Mouse (Mus musculus): Measurements from ENCODE around the gene C530008M17Rik.

Gene C530008M17Rik

GRCm38 (mm10) chr5:76843448-76843847, 187.1 kb downstream of the C530008M17Rik start:
- peak; percentile 71 for DNase-seq

- no peak for DNase-seq
Measured at GRCm38 (mm10) chr5:76843851-76844419, 187.6 kb downstream of the C530008M17Rik start.

GRCm38 (mm10) chr5:76844618-76845186, 188.4 kb downstream of the C530008M17Rik start:
- no peak for DNase-seq

GRCm38 (mm10) chr5:76847106-76847505, 190.8 kb downstream of the C530008M17Rik start:
- DNase-seq, result no peak

GRCm38 (mm10) chr5:76851316-76851715, 195.0 kb downstream of the C530008M17Rik start:
- DNase-seq, result no peak

- DNase-seq, result peak; percentile 80
Measured at GRCm38 (mm10) chr5:76853549-76853948, 197.2 kb downstream of the C530008M17Rik start.

GRCm38 (mm10) chr5:76855829-76856600, 199.7 kb downstream of the C530008M17Rik start:
- DNase-seq, result no peak

- DNase-seq, result no peak
Measured at GRCm38 (mm10) chr5:76857103-76858015, 201.0 kb downstream of the C530008M17Rik start.

GRCm38 (mm10) chr5:76858444-76858843, 202.1 kb downstream of the C530008M17Rik start:
- DNase-seq, result no peak

- DNase-seq, result no peak
Measured at GRCm38 (mm10) chr5:76866819-76867218, 210.5 kb downstream of the C530008M17Rik start.

- peak; percentile 16 for DNase-seq
Measured at GRCm38 (mm10) chr5:76868693-76869286, 212.5 kb downstream of the C530008M17Rik start.

- no peak for DNase-seq
Measured at GRCm38 (mm10) chr5:76869553-76869952, 213.2 kb downstream of the C530008M17Rik start.

- DNase-seq, result no peak
Measured at GRCm38 (mm10) chr5:76876106-76876758, 219.9 kb downstream of the C530008M17Rik start.

GRCm38 (mm10) chr5:76884107-76884506, 227.8 kb downstream of the C530008M17Rik start:
- no peak for DNase-seq

- no peak for DNase-seq
Measured at GRCm38 (mm10) chr5:76887011-76887410, 230.7 kb downstream of the C530008M17Rik start.

- no peak for DNase-seq
Measured at GRCm38 (mm10) chr5:76892608-76893007, 236.3 kb downstream of the C530008M17Rik start.

- DNase-seq, result no peak
Measured at GRCm38 (mm10) chr5:76893084-76893483, 236.8 kb downstream of the C530008M17Rik start.

- no peak for DNase-seq
Measured at GRCm38 (mm10) chr5:76902131-76902530, 245.8 kb downstream of the C530008M17Rik start.

- no peak for DNase-seq
Measured at GRCm38 (mm10) chr5:76904713-76905404, 248.5 kb downstream of the C530008M17Rik start.

- peak; percentile 96 for DNase-seq
Measured at GRCm38 (mm10) chr5:76905405-76906154, 249.3 kb downstream of the C530008M17Rik start, which contains the start of gene Aasdh. Aasdh (minus strand) TSS chr5:76905514.

- DNase-seq, result no peak
Measured at GRCm38 (mm10) chr5:76906155-76906499, 249.8 kb downstream of the C530008M17Rik start.

Data from kidney, adult 18-20 months (tissue).